Mouse (Mus musculus) left cerebral cortex, postnatal 14 days (tissue): ENCODE results near the gene Gm29776. TPM values are rescaled to one million over a fixed set of nuclear protein-coding genes. Genes with fewer than 3 reads are reported as not detected.
A peak's percentile ranks its signal among the peaks of the same experiment; 100 is the strongest.

ENCODE experiments used
- DNase-seq, 2 experiments: peaks; one replicate each; pipeline ENCODE4 v3.0.0; 2021 to 2022; ENCODE audit warnings: low spot score in 2 of 2, mixed read lengths in 1 of 2
- intact Hi-C: fragments of 180-260 bp; cut with DNase I; formaldehyde crosslinking; loops from one replicate; pipeline ENCODE4 v1.15.1; 2025
- total RNA-seq, 2 experiments: library from RNA; stranded (reverse); gene quantifications; 2 replicates each; pipeline ENCODE4 v1.2.3; 2021

Gene Gm29776
- total RNA-seq, 2 experiments from 2014 or later: not detected

DNA sequence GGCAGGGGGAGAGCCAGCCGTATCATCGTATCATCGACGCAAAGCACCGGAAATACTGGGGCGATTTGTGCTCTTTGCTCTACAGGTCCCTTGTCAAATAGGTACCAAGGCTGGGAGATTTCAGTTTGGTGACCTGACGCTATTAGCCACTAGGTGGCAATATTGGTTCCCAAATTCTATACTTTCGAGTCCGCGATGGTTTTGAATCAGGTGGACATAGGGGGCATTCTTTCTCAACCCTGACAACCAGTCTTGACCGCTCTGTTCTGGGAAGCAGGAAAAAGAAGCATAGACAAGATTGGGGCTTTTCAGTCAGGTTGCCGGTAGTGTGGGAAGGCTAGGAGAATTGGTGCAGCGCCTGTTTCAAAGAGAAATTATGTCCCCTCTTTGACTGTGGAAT, 15.5 kb upstream of the Gm29776 start:
- intact Hi-C loops: loop anchor here (1.0 to 2.0 kb wide), 4 partner anchors 67 to 147 kb away; partner anchors contain the start of gene Slc7a8
- peak; percentile 84 to 87 for DNase-seq

DNA sequence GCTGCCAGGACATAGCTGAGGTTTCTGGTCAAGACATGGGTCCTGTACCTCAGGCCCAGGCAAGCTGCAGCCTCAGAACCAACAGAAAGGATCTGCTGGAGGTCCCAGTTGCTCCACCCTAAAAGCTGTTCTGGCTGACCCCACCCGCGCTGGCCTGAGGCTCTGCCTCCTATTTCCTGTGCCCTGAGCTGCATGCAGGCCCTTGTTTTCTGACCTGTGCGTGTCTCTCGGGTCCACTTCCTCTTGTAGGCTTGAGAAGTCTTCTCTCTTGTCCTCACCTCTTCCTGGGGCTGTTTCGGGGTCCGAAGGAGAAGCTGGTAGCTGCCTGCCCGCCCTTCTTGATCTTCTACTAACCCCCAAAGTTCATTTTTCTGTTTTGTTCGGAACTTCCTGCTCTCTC, 14.2 kb upstream of the Gm29776 start:
- DNase-seq: no peak
- intact Hi-C loops: no loop called here

DNA sequence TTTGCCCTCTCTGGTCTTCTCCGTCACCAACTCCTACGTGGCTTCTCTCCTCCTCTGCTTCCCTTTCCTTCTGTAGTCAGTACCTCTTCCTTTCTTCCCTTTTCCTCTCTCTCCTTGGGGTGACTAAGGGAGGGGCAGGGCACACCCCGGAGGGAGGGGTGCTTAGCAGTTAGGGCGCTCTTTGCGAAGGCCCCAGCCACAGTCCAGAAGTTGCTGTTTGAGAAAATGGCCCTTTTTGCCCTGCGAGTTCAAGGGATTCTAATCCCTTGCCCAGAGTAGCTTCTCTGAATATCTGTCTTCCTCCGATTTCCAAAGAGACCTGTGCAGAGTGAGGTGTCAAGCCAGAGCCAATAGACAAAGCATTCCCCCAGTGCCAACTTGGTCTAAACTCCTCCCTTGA, 13.4 kb upstream of the Gm29776 start, which contains the start of gene Cebpe:
Gene Cebpe, minus strand, starts transcription at position 101 of the 400 bp plus-strand sequence.
- no peak for DNase-seq
- intact Hi-C loops: no loop called here

GRCm38 (mm10) chr14:54709054-54709453, 10.4 kb upstream of the Gm29776 start:
- intact Hi-C loops: no loop called here
- no peak for DNase-seq

GRCm38 (mm10) chr14:54706589-54707320, 8.1 kb upstream of the Gm29776 start:
- intact Hi-C loops: no loop called here
- no peak for DNase-seq

DNA sequence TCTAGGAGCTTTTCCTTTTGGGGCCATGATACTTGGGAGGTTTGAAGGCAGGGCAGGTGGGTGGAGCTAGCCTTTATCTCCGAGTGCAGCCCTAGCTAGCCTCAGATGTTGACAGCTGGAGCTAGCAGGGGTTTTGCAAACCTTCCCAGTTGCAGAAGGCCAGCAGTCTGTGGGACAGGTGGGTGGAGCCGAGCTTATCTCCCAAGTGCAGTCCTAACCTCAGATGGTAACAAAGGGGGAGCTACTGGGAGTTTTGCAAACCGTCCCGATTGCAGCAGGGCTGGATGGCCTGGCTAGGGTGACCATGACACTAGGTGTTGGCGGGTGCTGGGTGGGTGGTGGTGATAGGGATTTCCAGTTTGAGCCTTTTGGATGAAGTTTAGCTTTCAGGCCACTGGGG, 7.2 kb upstream of the Gm29776 start:
- intact Hi-C loops: no loop called here
- DNase-seq: no peak

DNA sequence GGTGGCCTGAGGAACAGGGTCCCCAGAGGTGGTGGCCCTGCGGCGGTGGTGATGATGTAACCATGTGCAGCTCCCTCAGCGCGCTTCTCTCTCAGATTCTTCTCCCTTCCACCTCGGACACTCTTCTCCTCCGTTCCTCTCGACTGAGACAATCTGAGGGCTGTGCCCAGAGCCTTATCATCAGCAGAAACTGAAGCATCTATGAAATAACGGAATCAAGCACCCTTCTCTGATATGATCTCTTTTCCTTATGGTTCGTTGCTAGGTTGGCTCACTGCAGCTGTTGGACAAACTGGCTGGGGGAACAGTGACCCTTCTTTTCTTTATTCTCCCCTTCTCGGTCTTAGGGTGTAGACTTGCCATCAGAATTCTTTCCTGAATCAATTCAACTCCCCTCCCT, 4.6 kb upstream of the Gm29776 start:
- intact Hi-C loops: no loop called here
- no peak for DNase-seq

- DNase-seq: peak; percentile 38 to 66
- intact Hi-C loops: no loop called here
These were observed 2.7 kb upstream of the Gm29776 start for GRCm38 (mm10) chr14:54701298-54701697.

DNA sequence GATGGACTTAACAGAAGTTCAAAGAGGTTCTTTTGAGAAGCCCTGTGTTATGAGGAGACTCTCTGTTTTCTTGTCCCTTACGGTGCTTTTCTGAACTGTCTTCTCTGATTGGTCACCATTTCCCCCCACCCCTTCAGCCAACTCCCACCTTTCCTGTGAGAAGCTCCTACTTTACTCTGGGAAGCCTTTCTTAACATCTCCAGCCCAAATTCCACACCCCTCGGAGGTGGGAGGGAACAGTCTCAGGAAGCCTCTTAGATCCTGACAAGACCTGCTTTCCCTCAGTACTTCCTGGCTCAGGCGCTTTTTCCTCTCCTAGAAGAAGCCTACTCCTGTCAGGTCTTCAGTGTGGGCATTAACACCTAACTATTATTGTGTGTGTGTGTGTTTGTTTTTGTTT, 953 bp upstream of the Gm29776 start:
- no peak for DNase-seq
- intact Hi-C loops: no loop called here

DNA sequence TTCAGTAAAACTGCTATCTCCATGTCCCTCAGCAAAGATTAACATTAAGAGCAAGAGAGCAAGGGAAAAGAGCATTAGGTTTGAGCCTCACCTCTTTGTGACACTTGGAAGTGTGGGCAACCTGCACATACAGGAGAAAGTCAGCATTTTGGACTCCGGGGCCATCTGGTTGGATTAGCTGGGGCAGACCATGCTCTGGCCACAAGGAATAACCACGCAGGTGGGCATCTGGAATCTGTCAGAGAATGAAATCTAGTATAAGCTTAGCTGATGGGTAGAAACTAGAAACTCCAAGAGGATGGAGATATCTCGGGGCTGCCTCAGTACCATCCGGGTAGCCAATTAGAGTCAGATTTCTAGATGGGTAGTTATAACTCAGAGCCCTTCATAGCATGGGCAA, 1.9 kb downstream of the Gm29776 start:
- intact Hi-C loops: no loop called here
- no peak for DNase-seq

DNA sequence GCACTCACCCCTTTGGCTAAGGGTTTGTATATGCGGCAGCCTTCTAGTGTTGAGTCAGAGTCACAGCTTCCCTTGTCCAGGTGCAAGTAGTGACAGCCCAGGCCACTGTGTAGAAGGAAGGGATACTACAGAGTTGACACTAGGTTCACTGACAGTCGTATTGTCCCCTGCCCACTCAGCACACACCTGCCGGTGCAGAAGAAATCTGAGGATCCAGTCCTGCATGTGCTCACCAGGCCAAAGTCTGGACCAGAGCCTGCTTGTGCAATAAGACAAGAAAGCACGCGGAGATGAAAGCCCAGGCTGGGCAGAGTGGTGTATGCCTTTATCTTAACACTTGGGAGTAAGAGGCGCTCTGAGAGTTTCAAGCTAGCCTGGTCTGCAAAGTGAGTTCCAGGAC, 3.6 kb downstream of the Gm29776 start:
- no peak for DNase-seq
- intact Hi-C loops: no loop called here

DNA sequence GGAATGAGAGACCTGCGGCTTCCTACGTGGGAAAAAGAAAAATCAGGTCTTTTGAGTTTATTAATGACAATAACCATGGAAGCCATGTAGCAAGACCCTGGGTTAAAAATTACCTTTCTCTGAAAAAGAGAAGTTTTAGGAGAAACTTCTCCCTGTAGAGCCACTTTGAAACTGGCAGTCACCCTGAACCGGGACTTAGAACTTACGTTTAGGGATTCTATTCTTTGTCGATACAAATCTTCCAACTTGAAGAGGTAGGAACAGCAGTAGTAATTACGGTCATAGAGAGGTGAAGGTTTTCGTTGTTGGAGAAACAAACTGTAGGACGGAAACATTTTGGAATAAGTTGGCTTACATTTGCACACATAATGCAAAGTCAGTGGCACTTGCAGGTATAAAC, 11.4 kb downstream of the Gm29776 start:
- intact Hi-C loops: loop anchor here (5.0 kb wide), 1 partner anchor 35 kb away; no protein-coding TSS in a partner anchor
- no peak for DNase-seq

GRCm38 (mm10) chr14:54686522-54687143, 12.0 kb downstream of the Gm29776 start, which contains the start of gene Acin1:
Gene Acin1, minus strand, starts transcription at chr14:54686931.
- peak; percentile 100 for DNase-seq
- intact Hi-C loops: loop anchor here (5.0 kb wide), 1 partner anchor 34 kb away; no protein-coding TSS in a partner anchor

- DNase-seq: peak; percentile 76 to 80
- intact Hi-C loops: loop anchor here (5.0 kb wide), 1 partner anchor 34 kb away; no protein-coding TSS in a partner anchor
These were observed 12.5 kb downstream of the Gm29776 start, which contains the start of gene 1700123O20Rik for GRCm38 (mm10) chr14:54686063-54686521. Gene 1700123O20Rik, plus strand, starts transcription at chr14:54686216.

GRCm38 (mm10) chr14:54685471-54685870, 13.2 kb downstream of the Gm29776 start:
- no peak for DNase-seq
- intact Hi-C loops: loop anchor here (5.0 kb wide), 1 partner anchor 33 kb away; no protein-coding TSS in a partner anchor

- intact Hi-C loops: no loop called here
These were observed 16.2 kb downstream of the Gm29776 start for GRCm38 (mm10) chr14:54682396-54682795.

DNA sequence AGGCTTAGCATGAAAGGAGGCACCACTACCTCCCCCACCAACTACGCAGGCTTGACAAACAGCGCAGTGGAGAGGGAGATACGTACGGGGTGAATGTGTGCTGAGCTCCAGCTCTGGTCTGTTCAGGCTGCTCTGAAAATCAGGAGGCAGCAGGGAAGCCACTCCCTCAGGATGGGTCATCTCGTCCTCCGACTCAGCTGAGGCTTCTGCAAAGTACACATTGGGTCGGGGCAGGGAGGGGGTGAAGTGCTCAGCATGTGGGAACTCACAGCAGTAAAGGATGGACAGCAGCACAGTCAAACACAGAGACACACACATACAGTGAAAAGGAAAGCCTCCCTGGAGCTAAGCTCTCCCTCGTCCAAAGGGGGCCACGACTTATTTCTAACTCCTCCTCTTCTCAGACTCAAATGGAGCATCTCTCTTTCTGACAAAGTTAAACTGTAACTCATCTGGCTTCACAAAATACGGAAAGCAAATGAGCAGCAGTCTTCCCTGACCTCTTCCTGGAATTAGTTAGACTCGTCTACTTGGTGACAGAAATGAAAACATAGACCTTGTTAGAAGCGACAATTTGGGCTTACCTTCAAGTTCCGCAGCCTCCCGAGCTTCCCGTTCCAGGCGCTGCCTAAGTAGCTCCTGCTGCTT, 19.9 kb downstream of the Gm29776 start:
- intact Hi-C loops: no loop called here
- DNase-seq: no peak

More at GRCm38 (mm10) chr14:54682396-54682795, 16.2 kb downstream of the Gm29776 start:
- DNase-seq: no peak

- no peak for DNase-seq
- intact Hi-C loops: no loop called here
These were observed 22.3 kb downstream of the Gm29776 start for GRCm38 (mm10) chr14:54676290-54676689.

DNA sequence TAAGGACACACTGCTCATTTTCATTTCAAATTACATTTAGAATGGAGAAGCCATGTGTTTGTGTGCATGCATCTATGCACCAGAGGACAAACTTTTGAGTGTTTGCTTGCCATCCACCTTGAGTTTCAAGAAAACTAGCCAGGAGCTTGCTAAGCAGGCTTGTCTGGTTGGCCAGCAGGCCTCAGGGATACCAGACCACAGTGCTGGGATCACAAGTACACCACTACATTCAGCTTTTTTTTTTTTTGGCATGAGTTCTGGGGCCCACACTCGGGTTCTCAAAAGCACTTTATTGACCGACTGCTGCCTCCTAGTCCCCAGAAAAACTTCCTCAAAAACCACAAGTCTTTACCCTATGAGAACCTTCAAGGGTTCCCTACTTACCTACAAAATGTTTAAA, 24.3 kb downstream of the Gm29776 start:
- intact Hi-C loops: no loop called here
- no peak for DNase-seq

DNA sequence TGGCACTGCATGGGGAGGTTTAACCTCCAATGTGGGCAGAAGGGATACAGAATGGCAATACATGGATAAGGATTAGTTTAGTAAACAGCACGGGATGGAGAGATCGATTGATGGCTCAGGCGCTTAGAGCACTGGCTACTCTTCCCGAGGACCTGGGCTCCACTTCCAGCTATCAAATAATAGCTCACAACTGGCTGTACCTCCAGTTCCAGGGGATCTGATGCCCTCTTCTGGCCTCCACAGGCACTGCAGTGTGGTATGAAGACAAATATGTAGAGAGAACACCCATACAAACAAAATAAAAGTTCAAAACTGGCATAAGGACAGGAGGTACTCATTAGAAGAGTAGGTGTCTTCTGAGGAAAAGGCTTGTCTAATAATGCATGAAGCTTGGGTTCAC, 29.3 kb downstream of the Gm29776 start:
- intact Hi-C loops: no loop called here
- DNase-seq: peak in 1 of 2 experiments; percentile 41
